Mouse (Mus musculus): Measurements from ENCODE around the gene Zbtb41. TPM values are rescaled to one million over a fixed set of nuclear protein-coding genes. Genes with fewer than 3 reads are reported as not detected.

Gene Zbtb41
- polyA plus RNA-seq, 1 experiment = 1.3 TPM

- H3K27ac ChIP-seq (ENCODE audit: insufficient read depth, low read length) = no peak overlapping the region
- H3K27me3 ChIP-seq (ENCODE audit: control insufficient read depth, insufficient read depth, low read length) = no peaks in the 10 kb centered on the region
- DNase-seq (ENCODE audit: low read depth in 1 of 2, low spot score in 2 of 2) = no peak
- WGBS = 83% methylated on average over 11 of the region's 11 CpGs
- H3K36me3 ChIP-seq (ENCODE audit: control insufficient read depth, insufficient read depth, low read length) = no peaks in the 10 kb centered on the region
- no peak overlapping the region for H3K4me3 ChIP-seq (ENCODE audit: extremely low read depth, insufficient read depth, insufficient read length)
- H3K4me1 ChIP-seq (ENCODE audit: control insufficient read depth, insufficient read depth, insufficient read length) = no peaks in the 10 kb centered on the region
- no peak for TF ChIP-seq CTCF (IDR thresholded peaks at IDR 0.05; ENCODE audit: extremely low read depth, insufficient read depth, insufficient read length, insufficient replicate concordance)
Observed at GRCm38 (mm10) chr1:139465936-139466335, 43.8 kb downstream of the Zbtb41 start.

- Histone ChIP-seq H3K4me3 (ENCODE audit: extremely low read depth, insufficient read depth, insufficient read length) (no peak overlapping the region), H3K27ac (ENCODE audit: insufficient read depth, low read length) (no peak overlapping the region), H3K36me3 (ENCODE audit: control insufficient read depth, insufficient read depth, low read length) (peaks cover 5% of the 10 kb centered on the region), H3K27me3 (ENCODE audit: control insufficient read depth, insufficient read depth, low read length) (no peaks in the 10 kb centered on the region), H3K4me1 (ENCODE audit: control insufficient read depth, insufficient read depth, insufficient read length) (no peaks in the 10 kb centered on the region)
- TF ChIP-seq POLR2A (IDR thresholded peaks at IDR 0.05; ENCODE audit: low read depth, low read length) (no peak), CTCF (IDR thresholded peaks at IDR 0.05; ENCODE audit: extremely low read depth, insufficient read depth, insufficient read length, insufficient replicate concordance) (no peak)
- WGBS = 97% methylated on average over 11 of the region's 11 CpGs
- DNase-seq (ENCODE audit: low read depth in 1 of 2, low spot score in 2 of 2) = no peak
Observed at GRCm38 (mm10) chr1:139478898-139479297, 56.8 kb downstream of the Zbtb41 start.

GRCm38 (mm10) chr1:139480246-139480645 is 58.2 kb downstream of the Zbtb41 start:
- 94% methylated on average over 8 of the region's 8 CpGs for WGBS
- no peak for DNase-seq (ENCODE audit: low read depth in 1 of 2, low spot score in 2 of 2)
- no peak overlapping the region for H3K4me3 ChIP-seq (ENCODE audit: extremely low read depth, insufficient read depth, insufficient read length)
- H3K27ac ChIP-seq (ENCODE audit: insufficient read depth, low read length) = no peak overlapping the region
- TF ChIP-seq POLR2A (IDR thresholded peaks at IDR 0.05; ENCODE audit: low read depth, low read length) = no peak
- TF ChIP-seq CTCF (IDR thresholded peaks at IDR 0.05; ENCODE audit: extremely low read depth, insufficient read depth, insufficient read length, insufficient replicate concordance) = no peak
- H3K4me1 ChIP-seq (ENCODE audit: control insufficient read depth, insufficient read depth, insufficient read length) = no peaks in the 10 kb centered on the region
- H3K36me3 ChIP-seq (ENCODE audit: control insufficient read depth, insufficient read depth, low read length) = peaks cover 5% of the 10 kb centered on the region
- no peaks in the 10 kb centered on the region for H3K27me3 ChIP-seq (ENCODE audit: control insufficient read depth, insufficient read depth, low read length)

GRCm38 (mm10) chr1:139481146-139481545 is 59.1 kb downstream of the Zbtb41 start:
- Histone ChIP-seq H3K27me3 (ENCODE audit: control insufficient read depth, insufficient read depth, low read length) (no peaks in the 10 kb centered on the region), H3K27ac (ENCODE audit: insufficient read depth, low read length) (no peak overlapping the region), H3K36me3 (ENCODE audit: control insufficient read depth, insufficient read depth, low read length) (peaks cover 5% of the 10 kb centered on the region), H3K4me1 (ENCODE audit: control insufficient read depth, insufficient read depth, insufficient read length) (no peaks in the 10 kb centered on the region), H3K4me3 (ENCODE audit: extremely low read depth, insufficient read depth, insufficient read length) (no peak overlapping the region)
- DNase-seq (ENCODE audit: low read depth in 1 of 2, low spot score in 2 of 2) = no peak
- 93% methylated on average over 4 of the region's 4 CpGs for WGBS
- TF ChIP-seq CTCF (IDR thresholded peaks at IDR 0.05; ENCODE audit: extremely low read depth, insufficient read depth, insufficient read length, insufficient replicate concordance) (no peak), POLR2A (IDR thresholded peaks at IDR 0.05; ENCODE audit: low read depth, low read length) (no peak)

- peaks cover 4% of the 10 kb centered on the region for H3K36me3 ChIP-seq (ENCODE audit: control insufficient read depth, insufficient read depth, low read length)
- H3K4me3 ChIP-seq (ENCODE audit: extremely low read depth, insufficient read depth, insufficient read length) = no peak overlapping the region
- no peaks in the 10 kb centered on the region for H3K27me3 ChIP-seq (ENCODE audit: control insufficient read depth, insufficient read depth, low read length)
- H3K27ac ChIP-seq (ENCODE audit: insufficient read depth, low read length) = no peak overlapping the region
- 90% methylated on average over 3 of the region's 3 CpGs for WGBS
- H3K4me1 ChIP-seq (ENCODE audit: control insufficient read depth, insufficient read depth, insufficient read length) = no peaks in the 10 kb centered on the region
- DNase-seq (ENCODE audit: low read depth in 1 of 2, low spot score in 2 of 2) = no peak
- TF ChIP-seq CTCF (IDR thresholded peaks at IDR 0.05; ENCODE audit: extremely low read depth, insufficient read depth, insufficient read length, insufficient replicate concordance) = no peak
- no peak for TF ChIP-seq POLR2A (IDR thresholded peaks at IDR 0.05; ENCODE audit: low read depth, low read length)
Observed at GRCm38 (mm10) chr1:139494630-139495029, 72.5 kb downstream of the Zbtb41 start.

- TF ChIP-seq CTCF (IDR thresholded peaks at IDR 0.05; ENCODE audit: extremely low read depth, insufficient read depth, insufficient read length, insufficient replicate concordance) (no peak), POLR2A (IDR thresholded peaks at IDR 0.05; ENCODE audit: low read depth, low read length) (no peak)
- Histone ChIP-seq H3K27me3 (ENCODE audit: control insufficient read depth, insufficient read depth, low read length) (no peaks in the 10 kb centered on the region), H3K4me1 (ENCODE audit: control insufficient read depth, insufficient read depth, insufficient read length) (no peaks in the 10 kb centered on the region), H3K36me3 (ENCODE audit: control insufficient read depth, insufficient read depth, low read length) (peaks cover 4% of the 10 kb centered on the region), H3K27ac (ENCODE audit: insufficient read depth, low read length) (no peak overlapping the region), H3K4me3 (ENCODE audit: extremely low read depth, insufficient read depth, insufficient read length) (no peak overlapping the region)
- 93% methylated on average over 2 of the region's 2 CpGs for WGBS
- no peak for DNase-seq (ENCODE audit: low read depth in 1 of 2, low spot score in 2 of 2)
Observed at GRCm38 (mm10) chr1:139495408-139495807, 73.3 kb downstream of the Zbtb41 start.

GRCm38 (mm10) chr1:139496212-139496611 is 74.1 kb downstream of the Zbtb41 start:
- 92% methylated on average over 3 of the region's 3 CpGs for WGBS
- TF ChIP-seq POLR2A (IDR thresholded peaks at IDR 0.05; ENCODE audit: low read depth, low read length) (no peak), CTCF (IDR thresholded peaks at IDR 0.05; ENCODE audit: extremely low read depth, insufficient read depth, insufficient read length, insufficient replicate concordance) (no peak)
- Histone ChIP-seq H3K4me1 (ENCODE audit: control insufficient read depth, insufficient read depth, insufficient read length) (no peaks in the 10 kb centered on the region), H3K27me3 (ENCODE audit: control insufficient read depth, insufficient read depth, low read length) (no peaks in the 10 kb centered on the region), H3K27ac (ENCODE audit: insufficient read depth, low read length) (no peak overlapping the region), H3K4me3 (ENCODE audit: extremely low read depth, insufficient read depth, insufficient read length) (no peak overlapping the region), H3K36me3 (ENCODE audit: control insufficient read depth, insufficient read depth, low read length) (peaks cover 4% of the 10 kb centered on the region)
- DNase-seq (ENCODE audit: low read depth in 1 of 2, low spot score in 2 of 2) = no peak
